Mouse (Mus musculus): Measurements from ENCODE around the gene Efna1.

- TF ChIP-seq CTCF (conservative IDR thresholded peaks at IDR 0.05; ENCODE audit: low read length) (no peak), POU5F1 (IDR thresholded peaks at IDR 0.05; ENCODE audit: borderline replicate concordance, low read length) (no peak)
These were observed 4.9 kb downstream of the Efna1 start for GRCm38 (mm10) chr3:89276061-89276460.
